Mouse (Mus musculus) bone marrow macrophage, adult 2 months (primary cell): ENCODE data around the gene Pkd1l2.

Experiments
- CTCF ChIP-seq: IDR thresholded peaks from 2 replicates; pipeline ENCODE4 v1.5.1; 2012; ENCODE audit warnings: low read depth, mild to moderate bottlenecking, low read length, moderate library complexity
- POLR2A ChIP-seq: IDR thresholded peaks from 2 replicates; pipeline ENCODE4 v1.6.1; 2012; ENCODE audit warnings: mild to moderate bottlenecking, low read depth, low read length, borderline replicate concordance

- no peak for TF ChIP-seq CTCF
- TF ChIP-seq POLR2A = no peak
Measured at GRCm38 (mm10) chr8:117037374-117037935, 44.8 kb downstream of the Pkd1l2 start.
